Mouse (Mus musculus): ENCODE measurements around the gene Ecm1.

- no peak for TF ChIP-seq CTCF (IDR thresholded peaks at IDR 0.05; ENCODE audit: low read depth, low read length)
- no peak for TF ChIP-seq POLR2A (IDR thresholded peaks at IDR 0.05; ENCODE audit: insufficient read depth, low read length)
Observed at GRCm38 (mm10) chr3:95707497-95707896, 31.9 kb downstream of the Ecm1 start.

All from ES-Bruce4 (cell line).